Comparison of ENCODE assay signal across 26 mouse cellular contexts in the genomic region with DNA sequence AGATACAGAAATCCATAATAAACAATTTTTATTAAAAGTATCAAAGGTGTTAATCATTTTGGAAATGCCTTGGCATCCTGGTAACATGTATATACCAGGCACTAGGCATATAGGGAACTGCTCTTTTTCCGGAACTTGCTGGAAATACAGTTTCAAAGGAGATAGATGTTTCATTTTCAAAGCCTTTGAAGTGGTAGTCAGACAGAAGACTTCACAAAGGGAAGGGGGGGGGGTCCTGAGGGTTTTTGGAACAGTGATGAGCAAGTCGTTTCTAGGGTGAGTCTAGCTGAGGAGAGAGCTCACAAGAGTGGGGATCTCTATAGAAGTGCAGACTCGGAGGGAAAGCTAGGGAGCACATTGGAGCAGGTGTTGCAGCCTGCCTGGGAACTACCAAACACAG.
DNase-seq lines count a peak whose midpoint lies in the region; ATAC-seq lines count a peak whose summit lies in the region.
"Had no signal": no experiment of that assay in that cellular context is flagged by ENCODE, and none has a peak within 500 bp of the region (broad histone marks: within the 10 kb centered on the region; RNA-seq: fewer than 3 reads in every experiment).

No protein-coding gene starts in this region.

- no peak overlapping the region for H3K4me2 ChIP-seq in forebrain, embryonic 16.5 days (ENCODE audit: low read length)
- H3K4me2 ChIP-seq: embryonic facial prominence, embryonic 13.5 days; embryonic facial prominence, embryonic 15.5 days; forebrain, embryonic 12.5 days had no signal

- H3K9ac ChIP-seq in forebrain, embryonic 16.5 days (replicated peaks; ENCODE audit: low read depth, low read length): no peak overlapping the region
- H3K9ac ChIP-seq: embryonic facial prominence, embryonic 13.5 days; embryonic facial prominence, embryonic 15.5 days; forebrain, embryonic 12.5 days; forebrain, postnatal 0 days had no signal

- H3K9me3 ChIP-seq in forebrain, embryonic 16.5 days (ENCODE audit: control insufficient read depth, low read length): 0 out of 2 replicates have a peak, but pooled peaks cover 2% of the 10 kb centered on the region
- H3K9me3 ChIP-seq: embryonic facial prominence, embryonic 13.5 days; embryonic facial prominence, embryonic 15.5 days had no signal

- no peaks in the 10 kb centered on the region for H3K36me3 ChIP-seq in forebrain, embryonic 16.5 days (ENCODE audit: control insufficient read depth, insufficient read depth)
- H3K36me3 ChIP-seq: embryonic facial prominence, embryonic 13.5 days; embryonic facial prominence, embryonic 15.5 days; forebrain, embryonic 10.5 days; forebrain, embryonic 12.5 days had no signal

- 63% methylated on average over 3 of the region's 3 CpGs for WGBS in forebrain, embryonic 16.5 days

- ATAC-seq in CD4-positive, CD25-positive, alpha-beta regulatory T cell, adult 4 months: peak; percentile 56
- ATAC-seq in forebrain, embryonic 16.5 days: no peak
- ATAC-seq: forebrain, embryonic 14.5 days; forebrain, postnatal 0 days had no signal

- no peaks in the 10 kb centered on the region for H3K4me1 ChIP-seq in forebrain, embryonic 16.5 days (replicated peaks; ENCODE audit: control insufficient read depth, insufficient read depth, low read length)
- H3K4me1 ChIP-seq: embryonic facial prominence, embryonic 13.5 days; embryonic facial prominence, embryonic 15.5 days; forebrain, embryonic 10.5 days; forebrain, embryonic 12.5 days had no signal

- no peak overlapping the region for H3K4me3 ChIP-seq in forebrain, embryonic 16.5 days (replicated peaks; ENCODE audit: low read length)
- H3K4me3 ChIP-seq: embryonic facial prominence, embryonic 13.5 days; embryonic facial prominence, embryonic 15.5 days; erythroblast, embryonic 14.5 days; forebrain, embryonic 10.5 days; forebrain, embryonic 12.5 days had no signal

- H3K27ac ChIP-seq in forebrain, embryonic 16.5 days (ENCODE audit: low read length): no peak overlapping the region
- H3K27ac ChIP-seq: embryonic facial prominence, embryonic 13.5 days; embryonic facial prominence, embryonic 15.5 days; forebrain, embryonic 10.5 days; forebrain, embryonic 12.5 days had no signal

- no peaks in the 10 kb centered on the region for H3K27me3 ChIP-seq in forebrain, embryonic 16.5 days (replicated peaks; ENCODE audit: control insufficient read depth, insufficient read depth, low read length)
- H3K27me3 ChIP-seq: embryonic facial prominence, embryonic 13.5 days; embryonic facial prominence, embryonic 15.5 days; forebrain, embryonic 12.5 days had no signal

- DNase-seq in heart, adult 11 months: peak; percentile 31
- no peak for DNase-seq in heart, adult 8-10 months (ENCODE audit: low spot score)
- DNase-seq in thymus, postnatal 0 days (ENCODE audit: low spot score): peak; percentile 71
- no peak for DNase-seq in thymus, postnatal 4 days
- peak; percentile 58 for DNase-seq in CD4-positive helper T cell, adult 2 months (ENCODE audit: low read depth, low spot score)
- DNase-seq in spleen, postnatal 10 days (ENCODE audit: low spot score in 2 of 2): no peak
- DNase-seq: adrenal gland, adult 2 months; adrenal gland, postnatal 10 days; adrenal gland, postnatal 25 days; B cell, adult 2 months; cerebellum, adult 11 months; cerebellum, adult 18-20 months; cerebellum, adult 8-10 months; cerebellum, adult 9-11 months; cerebellum, postnatal 14 days; cerebellum, postnatal 36 days; embryo, embryonic 11 days; forebrain, postnatal 0 days had no signal

Comparison
In these comparisons a context has a peak if more than half of its experiments do, and no peak if none do; other contexts are left out.
1. DNase-seq: peak in heart, adult 11 months (single experiment), thymus, postnatal 0 days (single experiment) and CD4-positive helper T cell, adult 2 months (single experiment); none in heart, adult 8-10 months (single experiment), thymus, postnatal 4 days (single experiment) and spleen, postnatal 10 days (0 of 2).